Mouse (Mus musculus): ENCODE measurements around the gene Dnlz.

GRCm38 (mm10) chr2:26342609-26343490 lies 9.1 kb downstream of the Dnlz start:
- TF ChIP-seq POLR2A (IDR thresholded peaks at IDR 0.05; ENCODE audit: extremely low read depth, insufficient read depth, low read length) (no peak), CTCF (IDR thresholded peaks at IDR 0.05; ENCODE audit: extremely low read depth, insufficient read depth, low read length) (no peak)

Measured in cortical plate, adult 2 months (tissue).